Mouse (Mus musculus): ENCODE data around the gene Hist1h1b. TPM values are rescaled to one million over a fixed set of nuclear protein-coding genes. Genes with fewer than 3 reads are reported as not detected.
"Not testable (repeated sequence)": the region's sequence is repeated elsewhere in the genome, so short reads cannot be mapped to it uniquely, and the experiment has no call there.

Gene Hist1h1b
- polyA plus RNA-seq, 2 experiments, result 8.2 to 19.7 TPM

- H3K27me3 ChIP-seq (ENCODE audit: control insufficient read depth, insufficient read depth, low read length), result no peaks in the 10 kb centered on the region
- H3K9me3 ChIP-seq (ENCODE audit: control insufficient read depth, low read length), result no peaks in the 10 kb centered on the region
- H3K27ac ChIP-seq, result peak overlapping the region; percentile 97
- DNase-seq (ENCODE audit: low read depth in 3 of 3, low spot score in 3 of 3), result peak in 2 of 3 experiments; percentile 45 to 63
- H3K4me3 ChIP-seq (ENCODE audit: insufficient read depth in 1 of 2, low read depth in 2 of 2, low read length in 2 of 2), result peak overlapping the region; percentile 61 to 66
- H3K4me2 ChIP-seq (ENCODE audit: low read depth), result peak overlapping the region; percentile 79
- H3K36me3 ChIP-seq (replicated peaks; ENCODE audit: control insufficient read depth, insufficient read depth, low read depth), result no peaks in the 10 kb centered on the region
- H3K9ac ChIP-seq (replicated peaks), result peak overlapping the region; percentile 96
- no peak for ATAC-seq (ENCODE audit: insufficient read depth)
- TF ChIP-seq EP300 (IDR thresholded peaks at IDR 0.05; ENCODE audit: low read depth) (no peak; the same call in 1 of the 2 replicates), CTCF (IDR thresholded peaks at IDR 0.05; ENCODE audit: low read depth) (no peak; the same call in 1 of the 2 replicates)
- peaks cover 9 to 12% of the 10 kb centered on the region in 2 experiments for H3K4me1 ChIP-seq (replicated peaks; ENCODE audit: control insufficient read depth in 2 of 2, insufficient read depth in 2 of 2, low read length in 1 of 2)
- WGBS (ENCODE audit: insufficient replicate concordance), result 1% methylated on average over 10 of the region's 10 CpGs
Observed at GRCm38 (mm10) chr13:21753051-21753523, 27.3 kb downstream of the Hist1h1b start.

- Histone ChIP-seq H3K4me3 (ENCODE audit: insufficient read depth in 1 of 2, low read depth in 2 of 2, low read length in 2 of 2) (peak overlapping the region; percentile 61 to 62), H3K9ac (replicated peaks) (peak overlapping the region; percentile 96), H3K4me1 (replicated peaks; ENCODE audit: control insufficient read depth in 2 of 2, insufficient read depth in 2 of 2, low read length in 1 of 2) (peaks cover 9 to 14% of the 10 kb centered on the region in 2 experiments), H3K9me3 (ENCODE audit: control insufficient read depth, low read length) (no peaks in the 10 kb centered on the region), H3K36me3 (replicated peaks; ENCODE audit: control insufficient read depth, insufficient read depth, low read depth) (no peaks in the 10 kb centered on the region), H3K27me3 (ENCODE audit: control insufficient read depth, insufficient read depth, low read length) (no peaks in the 10 kb centered on the region), H3K4me2 (ENCODE audit: low read depth) (peak overlapping the region; percentile 79), H3K27ac (peak overlapping the region; percentile 97)
- peak in 2 of 3 experiments; percentile 39 to 56 for DNase-seq (ENCODE audit: low read depth in 3 of 3, low spot score in 3 of 3)
- WGBS (ENCODE audit: insufficient replicate concordance), result 35% methylated on average over 3 of the region's 3 CpGs
- TF ChIP-seq CTCF (IDR thresholded peaks at IDR 0.05; ENCODE audit: low read depth), result no peak
- 0 out of 2 replicates have a peak, but pooled peaks have one; percentile 2 for TF ChIP-seq EP300 (IDR thresholded peaks at IDR 0.05; ENCODE audit: low read depth)
- no peak for ATAC-seq (ENCODE audit: insufficient read depth)
Observed at GRCm38 (mm10) chr13:21752356-21752755, 28.1 kb downstream of the Hist1h1b start.

DNA sequence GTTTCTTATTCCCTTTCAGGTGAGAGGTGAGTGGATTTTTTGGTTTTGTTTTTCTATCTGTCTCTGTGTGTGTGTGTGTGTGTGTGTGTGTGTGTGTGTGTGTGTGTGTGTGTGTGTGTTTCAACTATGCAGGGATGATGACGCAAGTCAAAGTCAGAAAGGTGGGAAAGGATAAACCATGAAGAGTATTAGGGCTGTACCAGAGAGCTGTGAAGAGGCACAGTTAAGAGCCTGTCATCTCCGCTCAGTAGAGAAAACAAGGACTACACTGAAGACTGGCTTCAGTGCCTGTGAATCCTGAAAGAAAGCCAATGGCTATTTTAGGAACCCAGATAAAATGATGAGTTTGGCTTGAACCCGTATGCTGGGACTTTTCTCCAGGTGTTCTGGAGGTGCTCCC, 28.6 kb downstream of the Hist1h1b start:
- Histone ChIP-seq H3K4me3 (ENCODE audit: insufficient read depth in 1 of 2, low read depth in 2 of 2, low read length in 2 of 2) (peak overlapping the region; percentile 42 to 61; a peak in 3 of 4 replicates), H3K27ac (peak overlapping the region; percentile 97)
- TF ChIP-seq EP300 (IDR thresholded peaks at IDR 0.05; ENCODE audit: low read depth), result no peak
- no peak for TF ChIP-seq CTCF (IDR thresholded peaks at IDR 0.05; ENCODE audit: low read depth)

DNA sequence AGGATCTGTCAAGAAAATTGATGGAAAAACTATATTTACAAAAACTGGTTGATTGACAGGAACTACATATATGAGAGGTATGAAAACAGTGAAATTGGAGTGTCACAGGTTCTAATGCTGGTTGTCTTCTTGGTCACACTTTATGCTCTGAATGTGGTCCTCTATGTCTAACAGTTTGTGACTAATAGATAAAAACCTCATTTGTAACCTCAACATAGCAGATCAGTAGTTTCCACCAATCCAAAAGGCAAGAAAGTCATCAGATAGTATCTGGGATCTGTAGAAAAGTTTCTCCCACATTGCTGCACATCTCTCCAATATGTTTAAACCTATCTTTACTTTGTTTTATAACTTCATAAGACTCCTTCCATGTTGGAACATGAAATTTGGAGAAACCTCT, 29.0 kb downstream of the Hist1h1b start:
- Histone ChIP-seq H3K4me3 (ENCODE audit: insufficient read depth in 1 of 2, low read depth in 2 of 2, low read length in 2 of 2) (peak overlapping the region in 1 of 2 experiments; percentile 61; a peak in 1 of 4 replicates), H3K9me3 (ENCODE audit: control insufficient read depth, low read length) (no peaks in the 10 kb centered on the region), H3K4me1 (replicated peaks; ENCODE audit: control insufficient read depth in 2 of 2, insufficient read depth in 2 of 2, low read length in 1 of 2) (peaks cover 9 to 15% of the 10 kb centered on the region in 2 experiments), H3K27ac (peak overlapping the region; percentile 97), H3K9ac (replicated peaks) (peak overlapping the region; percentile 96), H3K4me2 (ENCODE audit: low read depth) (peak overlapping the region; percentile 79), H3K36me3 (replicated peaks; ENCODE audit: control insufficient read depth, insufficient read depth, low read depth) (no peaks in the 10 kb centered on the region), H3K27me3 (ENCODE audit: control insufficient read depth, insufficient read depth, low read length) (no peaks in the 10 kb centered on the region)
- TF ChIP-seq CTCF (IDR thresholded peaks at IDR 0.05; ENCODE audit: low read depth) (no peak), EP300 (IDR thresholded peaks at IDR 0.05; ENCODE audit: low read depth) (no peak)
- ATAC-seq (ENCODE audit: insufficient read depth) (no peak), DNase-seq (ENCODE audit: low read depth in 3 of 3, low spot score in 3 of 3) (no peak)

More for the DNA sequence above, 28.6 kb downstream of the Hist1h1b start:
- peak overlapping the region; percentile 96 for H3K9ac ChIP-seq (replicated peaks)
- WGBS (ENCODE audit: insufficient replicate concordance), result 34% methylated on average over 3 of the region's 3 CpGs
- peak overlapping the region; percentile 79 for H3K4me2 ChIP-seq (ENCODE audit: low read depth)
- no peak for ATAC-seq (ENCODE audit: insufficient read depth)
- no peaks in the 10 kb centered on the region for H3K36me3 ChIP-seq (replicated peaks; ENCODE audit: control insufficient read depth, insufficient read depth, low read depth)
- H3K4me1 ChIP-seq (replicated peaks; ENCODE audit: control insufficient read depth in 2 of 2, insufficient read depth in 2 of 2, low read length in 1 of 2), result peaks cover 9 to 17% of the 10 kb centered on the region in 2 experiments
- H3K9me3 ChIP-seq (ENCODE audit: control insufficient read depth, low read length), result no peaks in the 10 kb centered on the region
- DNase-seq (ENCODE audit: low read depth in 3 of 3, low spot score in 3 of 3), result no peak
- no peaks in the 10 kb centered on the region for H3K27me3 ChIP-seq (ENCODE audit: control insufficient read depth, insufficient read depth, low read length)

- Histone ChIP-seq H3K27ac (peak within 1 kb of the TSS; percentile 97), H3K4me1 (replicated peaks; ENCODE audit: control insufficient read depth in 2 of 2, insufficient read depth in 2 of 2, low read length in 1 of 2) (peaks cover 11 to 16% of the 10 kb centered on the region in 2 experiments), H3K4me2 (ENCODE audit: low read depth) (peak within 1 kb of the TSS; percentile 79), H3K9ac (replicated peaks) (peak within 1 kb of the TSS; percentile 96), H3K4me3 (ENCODE audit: insufficient read depth in 1 of 2, low read depth in 2 of 2, low read length in 2 of 2) (peak within 1 kb of the TSS; percentile 72 to 77)
- not testable (repeated sequence) for H3K36me3 ChIP-seq (replicated peaks; ENCODE audit: control insufficient read depth, insufficient read depth, low read depth); H3K9me3 ChIP-seq (ENCODE audit: control insufficient read depth, low read length); H3K27me3 ChIP-seq (ENCODE audit: control insufficient read depth, insufficient read depth, low read length)
- peak; percentile 90 for TF ChIP-seq EP300 (IDR thresholded peaks at IDR 0.05; ENCODE audit: low read depth)
- WGBS (ENCODE audit: insufficient replicate concordance), result under 1% methylated on average over 41 of the region's 56 CpGs
- DNase-seq (ENCODE audit: low read depth in 3 of 3, low spot score in 3 of 3) (peak; percentile 71 to 87 (median 74)), ATAC-seq (ENCODE audit: insufficient read depth) (peak; percentile 55)
Observed at GRCm38 (mm10) chr13:21750159-21751017, 30.0 kb downstream of the Hist1h1b start, which contains the start of gene Hist1h4k. Gene Hist1h4k, minus strand, starts transcription at chr13:21750505.
